Mouse (Mus musculus) right cerebral cortex, postnatal 4 days (tissue): ENCODE measurements at regions not wholly inside any gene's neighbourhood (a gene's known extent, or its start where the extent isn't known, plus 50 kb on each side); places are given as distances from the start of the nearest gene placed in this dataset.
A peak's percentile ranks its signal among the peaks of the same experiment; 100 is the strongest.

Experiments used
- DNase-seq: peaks from one replicate; pipeline ENCODE4 v3.0.0-alpha.2; 2022

- DNase-seq = no peak
These were observed 58.5 kb downstream of the Zfp36l2 start for GRCm38 (mm10) chr17:84129204-84129603.

- DNase-seq = no peak
These were observed 59.5 kb downstream of the Zfp36l2 start for GRCm38 (mm10) chr17:84128262-84128661.

DNA sequence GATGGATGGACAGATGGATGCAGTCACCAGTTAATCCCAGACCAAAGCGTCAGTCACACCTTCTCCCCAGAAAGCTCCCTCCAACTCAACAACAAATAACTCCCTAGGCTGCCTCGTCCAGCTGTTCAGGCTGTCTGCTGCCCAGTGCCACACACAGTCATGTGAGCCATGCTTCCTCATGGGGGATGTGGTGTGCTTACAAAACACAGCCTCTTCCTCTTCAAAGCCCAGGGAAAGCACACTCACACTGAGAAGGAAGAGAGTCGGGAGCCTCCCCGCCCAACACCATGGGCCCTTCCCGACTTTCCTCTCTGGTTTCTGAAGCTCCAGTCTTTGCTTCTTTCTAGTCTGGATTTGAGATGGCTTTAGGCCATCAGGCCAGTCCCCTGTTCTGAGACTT lies 61.6 kb downstream of the Zfp36l2 start:
- no peak for DNase-seq

GRCm38 (mm10) chr17:84123161-84123560 lies 64.6 kb downstream of the Zfp36l2 start:
- DNase-seq = no peak

- DNase-seq = no peak
These were observed 65.1 kb downstream of the Zfp36l2 start for GRCm38 (mm10) chr17:84122486-84123131.

GRCm38 (mm10) chr17:84121291-84121690 lies 66.5 kb downstream of the Zfp36l2 start:
- no peak for DNase-seq

DNA sequence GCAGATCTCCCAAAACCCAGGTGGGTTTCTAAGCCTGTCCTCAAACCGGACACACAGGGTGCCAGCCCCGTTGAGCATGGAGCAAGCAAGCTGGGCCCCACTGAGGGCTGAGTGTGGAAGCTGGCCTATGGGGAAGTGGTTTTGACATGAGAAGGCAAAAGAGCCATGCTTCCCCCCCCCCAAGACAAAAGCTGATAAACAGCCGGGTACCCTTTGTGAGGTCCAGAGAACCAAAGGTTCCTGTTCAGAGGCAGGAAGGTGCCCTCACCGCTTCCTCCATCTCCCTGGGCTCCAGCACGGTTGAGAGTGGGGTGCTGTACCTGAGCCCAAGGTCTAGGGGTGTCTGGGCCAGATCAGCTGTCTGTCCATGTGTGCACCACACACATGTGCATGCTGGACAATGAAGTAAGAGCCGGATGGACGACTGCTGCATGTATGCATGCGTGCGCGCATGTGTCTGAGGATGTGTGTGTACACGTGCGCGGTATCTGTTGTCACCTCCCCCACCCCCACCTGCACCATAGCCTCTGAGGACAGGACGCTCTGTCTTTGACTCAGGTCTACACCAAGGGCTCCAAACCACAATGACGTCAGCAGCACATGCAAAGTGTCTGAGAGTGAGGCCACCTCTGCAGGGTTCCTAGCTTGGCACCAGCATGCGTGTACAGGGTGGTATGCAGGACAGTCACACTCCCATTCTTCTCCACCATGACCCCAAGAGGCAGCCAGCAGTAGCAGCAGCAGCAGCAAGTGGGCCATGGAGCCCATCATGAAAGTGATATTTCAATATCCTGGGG lies 68.3 kb downstream of the Zfp36l2 start:
- no peak for DNase-seq

GRCm38 (mm10) chr17:84118781-84119180 lies 69.0 kb downstream of the Zfp36l2 start:
- DNase-seq = no peak

- DNase-seq = no peak
These were observed 69.5 kb downstream of the Zfp36l2 start for GRCm38 (mm10) chr17:84118271-84118670.

DNA sequence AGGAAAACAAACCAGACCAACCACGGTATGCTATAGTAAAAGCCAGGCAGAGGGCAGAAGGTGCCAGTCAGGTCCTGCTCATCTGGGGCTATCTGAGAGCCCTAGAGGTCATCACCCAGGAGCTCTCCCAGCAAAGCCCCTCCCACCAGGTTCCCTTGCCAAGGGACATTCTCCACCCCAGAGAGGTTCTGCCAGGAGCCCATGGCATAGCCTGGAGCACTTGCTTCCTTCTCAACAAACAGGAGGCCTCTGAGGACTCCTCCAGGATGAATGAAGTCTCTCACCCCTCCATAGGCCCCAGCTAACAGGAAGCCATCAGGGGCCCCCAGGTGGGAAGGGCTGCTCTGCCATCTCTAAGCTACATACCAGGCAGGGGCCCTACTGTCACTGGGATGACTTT lies 70.0 kb downstream of the Zfp36l2 start:
- DNase-seq = no peak

GRCm38 (mm10) chr17:84116340-84117279 lies 71.1 kb downstream of the Zfp36l2 start:
- no peak for DNase-seq

DNA sequence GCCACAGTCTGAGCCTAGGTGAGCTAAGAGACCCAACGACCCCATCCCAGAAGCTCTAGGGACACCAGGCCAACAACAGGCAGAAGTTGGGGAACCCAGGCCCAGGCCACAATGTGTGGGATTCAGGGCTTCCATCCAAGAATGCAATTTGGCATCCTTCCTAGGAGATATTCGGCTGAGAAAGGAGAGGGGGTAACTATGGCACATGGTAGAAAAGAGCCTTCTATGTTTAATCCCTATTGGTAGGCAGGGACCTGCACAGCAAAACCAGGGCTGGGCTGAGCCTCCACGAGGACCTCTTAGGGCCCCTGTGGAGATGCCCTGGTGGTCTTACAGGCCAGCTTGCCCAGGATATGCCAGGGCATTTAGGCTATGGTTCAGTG lies 71.8 kb downstream of the Zfp36l2 start:
- DNase-seq = no peak

DNA sequence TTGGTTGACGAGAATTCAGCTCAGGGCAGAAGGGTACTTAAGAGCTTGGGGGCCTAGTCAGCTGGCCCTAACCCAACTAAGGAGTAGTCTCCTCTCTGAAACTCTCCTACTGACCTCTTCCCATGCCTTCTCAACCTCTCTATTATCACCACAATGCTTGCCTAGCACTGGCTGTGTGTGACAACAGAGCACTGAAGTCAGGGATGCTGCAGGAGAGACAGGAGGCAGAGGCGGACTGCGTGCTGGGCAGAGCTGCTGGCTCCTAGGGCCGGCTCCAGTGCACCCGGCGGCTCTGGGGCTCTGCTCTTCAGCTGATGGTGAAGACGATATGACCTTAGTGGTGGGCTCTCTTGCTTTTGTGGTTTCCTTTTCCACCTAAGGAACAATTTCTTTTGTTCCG lies 72.6 kb downstream of the Zfp36l2 start:
- no peak for DNase-seq

GRCm38 (mm10) chr17:84114279-84114994 lies 73.3 kb downstream of the Zfp36l2 start:
- no peak for DNase-seq

DNA sequence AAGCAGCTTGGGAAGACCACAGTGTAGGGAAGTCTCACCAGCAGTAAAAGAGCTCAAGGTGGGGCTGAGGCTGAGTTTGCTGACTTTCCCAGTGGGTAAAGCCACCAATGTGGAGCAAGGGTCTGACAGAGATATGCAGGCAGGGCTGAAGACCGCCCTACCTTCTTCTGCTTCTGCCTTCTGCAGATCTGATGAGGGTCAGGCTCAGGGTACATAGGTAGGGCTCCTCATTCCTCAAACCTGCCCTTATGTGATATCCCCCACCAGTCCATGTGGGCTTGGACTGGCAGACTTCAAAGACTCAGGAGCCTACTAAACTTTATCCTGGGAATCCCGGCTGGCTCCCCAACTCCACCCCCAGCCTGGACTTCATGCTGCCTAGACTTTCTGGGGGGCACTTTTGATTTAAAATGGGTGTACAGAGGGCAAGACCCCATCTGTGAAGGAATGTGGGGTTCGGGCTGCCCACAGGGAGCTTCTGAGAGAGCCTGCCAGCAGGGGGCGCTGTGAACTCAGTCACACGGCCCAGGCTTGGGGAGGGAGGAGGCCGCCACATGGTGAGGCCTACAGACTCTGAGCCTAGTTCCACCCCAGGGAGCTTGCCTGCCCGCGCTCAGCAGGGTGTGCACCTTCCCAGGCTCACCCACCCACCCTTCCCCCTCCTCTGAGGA lies 74.0 kb downstream of the Zfp36l2 start:
- peak; percentile 72 for DNase-seq

- DNase-seq = no peak
These were observed 75.2 kb downstream of the Zfp36l2 start for GRCm38 (mm10) chr17:84112411-84113031.

DNA sequence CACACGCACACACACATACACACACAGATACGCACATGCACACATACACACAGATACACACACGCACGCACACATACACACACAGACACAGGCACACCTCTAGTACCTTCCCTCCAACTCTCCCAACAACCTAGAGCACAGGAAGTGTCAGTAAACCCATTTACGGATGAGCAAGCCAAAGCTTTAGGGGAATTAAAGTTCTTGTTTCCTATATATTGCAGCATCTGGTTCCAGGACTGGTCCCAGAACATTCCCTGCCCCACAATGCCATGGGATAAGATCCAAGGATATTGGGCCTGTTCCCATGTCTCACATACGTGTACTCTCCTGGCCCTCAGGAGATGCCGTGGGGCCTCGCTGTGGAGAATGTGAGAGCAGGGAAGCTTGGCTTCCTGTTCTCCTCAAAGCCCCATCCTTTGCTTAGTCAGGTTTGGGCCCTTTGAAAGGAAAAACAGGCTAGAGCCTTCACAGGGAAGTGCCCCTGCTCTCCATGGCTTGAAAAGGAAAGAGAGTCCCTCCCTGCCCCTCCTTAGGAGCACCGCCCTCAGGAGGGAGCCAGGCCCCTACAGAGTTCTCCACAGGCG lies 75.9 kb downstream of the Zfp36l2 start:
- DNase-seq = no peak

DNA sequence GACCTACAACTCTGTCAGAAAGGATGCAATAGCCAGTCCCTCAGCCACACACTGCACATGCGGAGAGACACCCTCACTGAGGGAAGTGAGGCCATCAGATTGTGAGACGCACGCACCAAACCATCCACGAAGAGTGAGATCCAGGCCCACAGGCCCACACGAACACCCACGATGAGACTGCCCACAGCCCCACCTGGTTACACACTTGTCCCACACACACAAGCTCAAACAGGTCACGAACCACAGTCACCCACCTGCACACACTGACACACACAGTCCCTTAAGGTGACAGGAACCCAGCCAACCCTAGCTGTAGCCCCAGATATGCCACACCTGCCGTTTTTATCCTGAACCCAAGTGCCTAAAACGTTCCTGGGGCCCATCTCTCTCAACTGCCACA lies 76.8 kb downstream of the Zfp36l2 start:
- no peak for DNase-seq

- no peak for DNase-seq
These were observed 77.6 kb downstream of the Zfp36l2 start for GRCm38 (mm10) chr17:84110000-84110695.

DNA sequence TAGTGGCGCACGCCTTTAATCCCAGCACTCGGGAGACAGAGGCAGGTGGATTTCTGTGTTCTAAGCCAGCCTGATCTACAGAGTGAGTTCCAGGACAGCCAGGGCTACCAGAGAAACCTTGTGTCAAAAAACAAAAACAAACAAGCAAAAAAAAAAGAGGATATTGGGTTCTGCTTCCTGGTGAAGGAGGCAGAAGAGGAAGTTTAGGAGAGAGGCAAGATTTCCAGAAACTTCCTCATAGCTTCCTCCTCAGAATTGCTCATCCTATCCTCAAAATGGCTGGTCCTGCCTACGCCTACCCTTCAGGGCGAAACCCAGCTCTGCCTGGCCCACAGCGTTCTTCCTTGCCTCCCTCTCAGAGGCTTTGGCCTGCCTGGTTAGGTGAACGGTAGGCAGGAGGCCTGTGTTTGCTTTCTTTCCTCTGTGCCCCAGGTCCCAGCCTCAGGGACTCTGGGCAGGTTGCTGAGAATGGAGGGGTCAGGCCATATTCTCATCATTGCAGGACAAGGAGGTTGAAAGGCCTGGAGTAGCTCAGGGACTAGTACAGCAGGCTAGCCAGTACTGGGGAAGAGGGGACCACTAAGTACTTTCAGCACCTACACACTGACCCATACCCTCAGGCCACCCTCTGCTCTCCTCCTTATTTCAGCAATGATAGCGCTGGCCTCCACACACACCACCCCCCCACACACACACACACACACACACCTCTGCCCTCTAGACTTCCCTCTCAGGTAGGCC lies 79.6 kb downstream of the Zfp36l2 start:
- no peak for DNase-seq
